Mouse (Mus musculus): ENCODE results near the gene Eif4g3. TPM values are rescaled to one million over a fixed set of nuclear protein-coding genes. Genes with fewer than 3 reads are reported as not detected.
A peak's percentile ranks its signal among the peaks of the same experiment; 100 is the strongest.

The Eif4g3 gene
- polyA plus RNA-seq, 2 experiments: 5.6 to 15.6 TPM

GRCm38 (mm10) chr4:138246756-138247665, 254.2 kb downstream of the Eif4g3 start:
- Histone ChIP-seq H3K9ac (replicated peaks) (no peak overlapping the region), H3K27me3 (ENCODE audit: control insufficient read depth, insufficient read depth, low read length) (peaks cover 28% of the 10 kb centered on the region), H3K36me3 (replicated peaks; ENCODE audit: control insufficient read depth, insufficient read depth, low read depth) (peaks cover 43% of the 10 kb centered on the region), H3K9me3 (ENCODE audit: control insufficient read depth, low read length) (no peaks in the 10 kb centered on the region), H3K4me1 (replicated peaks; ENCODE audit: control insufficient read depth in 2 of 2, insufficient read depth in 2 of 2, low read length in 1 of 2) (no peaks in the 10 kb centered on the region), H3K27ac (no peak overlapping the region), H3K4me3 (ENCODE audit: insufficient read depth in 1 of 2, low read depth in 2 of 2, low read length in 2 of 2) (no peak overlapping the region), H3K4me2 (ENCODE audit: low read depth) (no peak overlapping the region)
- DNase-seq (ENCODE audit: low read depth in 3 of 3, low spot score in 3 of 3) (no peak), ATAC-seq (ENCODE audit: insufficient read depth) (no peak)
- TF ChIP-seq CTCF (IDR thresholded peaks at IDR 0.05; ENCODE audit: low read depth) (no peak), EP300 (IDR thresholded peaks at IDR 0.05; ENCODE audit: low read depth) (no peak)
- WGBS (ENCODE audit: insufficient replicate concordance): 74% methylated on average over 27 of the region's 27 CpGs

GRCm38 (mm10) chr4:138250088-138250960, 257.5 kb downstream of the Eif4g3 start, which contains the start of the genes Sh2d5 and Kif17:
TSS of gene Sh2d5 (plus strand) at chr4:138250403.
TSS of gene Kif17 (plus strand) at chr4:138250435.
- Histone ChIP-seq H3K27ac (no peak within 1 kb of the TSS), H3K36me3 (replicated peaks; ENCODE audit: control insufficient read depth, insufficient read depth, low read depth) (peaks cover 13% of the 10 kb centered on the region), H3K9ac (replicated peaks) (no peak within 1 kb of the TSS; the same call in 1 of the 2 replicates), H3K4me2 (ENCODE audit: low read depth) (peak within 1 kb of the TSS; percentile 59), H3K27me3 (ENCODE audit: control insufficient read depth, insufficient read depth, low read length) (peaks cover 31% of the 10 kb centered on the region), H3K9me3 (ENCODE audit: control insufficient read depth, low read length) (no peaks in the 10 kb centered on the region), H3K4me3 (ENCODE audit: insufficient read depth in 1 of 2, low read depth in 2 of 2, low read length in 2 of 2) (peak within 1 kb of the TSS; percentile 43 to 51), H3K4me1 (replicated peaks; ENCODE audit: control insufficient read depth in 2 of 2, insufficient read depth in 2 of 2, low read length in 1 of 2) (no peaks in the 10 kb centered on the region)
- TF ChIP-seq EP300 (IDR thresholded peaks at IDR 0.05; ENCODE audit: low read depth): no peak
- TF ChIP-seq CTCF (IDR thresholded peaks at IDR 0.05; ENCODE audit: low read depth): no peak
- WGBS (ENCODE audit: insufficient replicate concordance): 1% methylated on average over 58 of the region's 74 CpGs
- ATAC-seq (ENCODE audit: insufficient read depth) (peak; percentile 85), DNase-seq (ENCODE audit: low read depth in 3 of 3, low spot score in 3 of 3) (peak; percentile 39 to 61 (median 45))

- H3K4me3 ChIP-seq (ENCODE audit: insufficient read depth in 1 of 2, low read depth in 2 of 2, low read length in 2 of 2): peak overlapping the region in 1 of 2 experiments; percentile 21; a peak in 1 of 4 replicates
- TF ChIP-seq CTCF (IDR thresholded peaks at IDR 0.05; ENCODE audit: low read depth) (peak; percentile 34), EP300 (IDR thresholded peaks at IDR 0.05; ENCODE audit: low read depth) (no peak)
- no peaks in the 10 kb centered on the region for H3K4me1 ChIP-seq (replicated peaks; ENCODE audit: control insufficient read depth in 2 of 2, insufficient read depth in 2 of 2, low read length in 1 of 2)
- DNase-seq (ENCODE audit: low read depth in 3 of 3, low spot score in 3 of 3) (no peak), ATAC-seq (ENCODE audit: insufficient read depth) (no peak)
- no peaks in the 10 kb centered on the region for H3K9me3 ChIP-seq (ENCODE audit: control insufficient read depth, low read length)
- H3K27me3 ChIP-seq (ENCODE audit: control insufficient read depth, insufficient read depth, low read length): peaks cover 31% of the 10 kb centered on the region
- under 1% methylated on average over 14 of the region's 14 CpGs for WGBS (ENCODE audit: insufficient replicate concordance)
- no peak overlapping the region for H3K27ac ChIP-seq
- peak overlapping the region; percentile 43 for H3K4me2 ChIP-seq (ENCODE audit: low read depth)
- no peaks in the 10 kb centered on the region; the same call in 1 of the 2 replicates for H3K36me3 ChIP-seq (replicated peaks; ENCODE audit: control insufficient read depth, insufficient read depth, low read depth)
- H3K9ac ChIP-seq (replicated peaks): no peak overlapping the region
Measured at GRCm38 (mm10) chr4:138251819-138252218, 259.0 kb downstream of the Eif4g3 start.

GRCm38 (mm10) chr4:138252231-138252630, 259.4 kb downstream of the Eif4g3 start:
- Histone ChIP-seq H3K4me3 (ENCODE audit: insufficient read depth in 1 of 2, low read depth in 2 of 2, low read length in 2 of 2) (no peak overlapping the region), H3K9ac (replicated peaks) (no peak overlapping the region), H3K27me3 (ENCODE audit: control insufficient read depth, insufficient read depth, low read length) (peaks cover 31% of the 10 kb centered on the region), H3K27ac (no peak overlapping the region), H3K4me1 (replicated peaks; ENCODE audit: control insufficient read depth in 2 of 2, insufficient read depth in 2 of 2, low read length in 1 of 2) (no peaks in the 10 kb centered on the region), H3K36me3 (replicated peaks; ENCODE audit: control insufficient read depth, insufficient read depth, low read depth) (no peaks in the 10 kb centered on the region; the same call in 1 of the 2 replicates), H3K4me2 (ENCODE audit: low read depth) (peak overlapping the region; percentile 43; the same call in 1 of the 2 replicates), H3K9me3 (ENCODE audit: control insufficient read depth, low read length) (no peaks in the 10 kb centered on the region)
- 18% methylated on average over 5 of the region's 5 CpGs for WGBS (ENCODE audit: insufficient replicate concordance)
- DNase-seq (ENCODE audit: low read depth in 3 of 3, low spot score in 3 of 3) (no peak), ATAC-seq (ENCODE audit: insufficient read depth) (no peak)
- TF ChIP-seq CTCF (IDR thresholded peaks at IDR 0.05; ENCODE audit: low read depth) (no peak), EP300 (IDR thresholded peaks at IDR 0.05; ENCODE audit: low read depth) (no peak)
